Mouse (Mus musculus) adrenal gland, postnatal 25 days (tissue): ENCODE measurements around the gene Caprin2. TPM values are rescaled to one million over a fixed set of nuclear protein-coding genes. Genes with fewer than 3 reads are reported as not detected.

Experiments used
- DNase-seq: peaks from one replicate; pipeline ENCODE4 v3.0.0; 2021; ENCODE audit warnings: mixed read lengths
- total RNA-seq: library from RNA; stranded (reverse); gene quantifications from 2 replicates; pipeline ENCODE4 v1.2.3, GENCODE M21; 2021

Gene Caprin2
- total RNA-seq, 1 experiment from 2014 or later = 23.6 TPM

DNA sequence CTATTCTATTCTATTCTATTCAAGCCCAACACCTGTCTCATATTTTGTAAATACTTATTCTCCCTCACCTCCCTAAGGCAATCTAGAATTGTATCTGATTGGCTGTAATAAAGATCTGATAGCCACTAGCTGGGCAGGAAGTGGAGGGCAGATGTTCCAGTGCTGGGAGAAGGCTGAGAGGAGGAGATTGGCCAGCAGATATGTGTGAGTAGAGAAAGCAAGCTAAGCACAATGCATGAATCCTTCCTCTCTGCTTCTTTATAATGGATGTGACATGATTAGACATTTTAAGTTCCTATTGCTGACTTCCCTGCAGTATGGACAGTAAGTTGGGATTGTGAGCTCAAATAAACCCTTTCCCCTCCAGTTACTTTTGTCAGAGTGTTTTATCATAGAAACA lies 57.6 kb downstream of the Caprin2 start:
- no peak for DNase-seq

DNA sequence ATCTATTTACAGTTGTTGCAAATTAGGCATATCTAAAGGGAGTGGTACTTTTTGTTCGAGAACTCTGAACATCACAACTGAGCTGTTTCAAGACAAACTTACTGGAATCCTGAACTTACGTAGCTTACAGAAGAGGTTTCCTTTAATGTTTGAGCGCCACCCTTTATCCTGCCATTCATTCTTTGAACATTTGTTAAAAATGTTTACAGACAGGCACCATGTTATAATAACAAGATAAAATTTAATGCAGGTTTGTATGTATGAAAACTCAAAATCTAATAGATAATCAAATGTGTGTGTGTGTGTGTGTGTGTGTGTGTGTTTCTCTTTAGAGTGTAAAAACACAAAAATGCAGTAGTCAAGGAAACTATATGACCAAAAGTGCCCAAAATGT lies 64.3 kb downstream of the Caprin2 start:
- DNase-seq = no peak

DNA sequence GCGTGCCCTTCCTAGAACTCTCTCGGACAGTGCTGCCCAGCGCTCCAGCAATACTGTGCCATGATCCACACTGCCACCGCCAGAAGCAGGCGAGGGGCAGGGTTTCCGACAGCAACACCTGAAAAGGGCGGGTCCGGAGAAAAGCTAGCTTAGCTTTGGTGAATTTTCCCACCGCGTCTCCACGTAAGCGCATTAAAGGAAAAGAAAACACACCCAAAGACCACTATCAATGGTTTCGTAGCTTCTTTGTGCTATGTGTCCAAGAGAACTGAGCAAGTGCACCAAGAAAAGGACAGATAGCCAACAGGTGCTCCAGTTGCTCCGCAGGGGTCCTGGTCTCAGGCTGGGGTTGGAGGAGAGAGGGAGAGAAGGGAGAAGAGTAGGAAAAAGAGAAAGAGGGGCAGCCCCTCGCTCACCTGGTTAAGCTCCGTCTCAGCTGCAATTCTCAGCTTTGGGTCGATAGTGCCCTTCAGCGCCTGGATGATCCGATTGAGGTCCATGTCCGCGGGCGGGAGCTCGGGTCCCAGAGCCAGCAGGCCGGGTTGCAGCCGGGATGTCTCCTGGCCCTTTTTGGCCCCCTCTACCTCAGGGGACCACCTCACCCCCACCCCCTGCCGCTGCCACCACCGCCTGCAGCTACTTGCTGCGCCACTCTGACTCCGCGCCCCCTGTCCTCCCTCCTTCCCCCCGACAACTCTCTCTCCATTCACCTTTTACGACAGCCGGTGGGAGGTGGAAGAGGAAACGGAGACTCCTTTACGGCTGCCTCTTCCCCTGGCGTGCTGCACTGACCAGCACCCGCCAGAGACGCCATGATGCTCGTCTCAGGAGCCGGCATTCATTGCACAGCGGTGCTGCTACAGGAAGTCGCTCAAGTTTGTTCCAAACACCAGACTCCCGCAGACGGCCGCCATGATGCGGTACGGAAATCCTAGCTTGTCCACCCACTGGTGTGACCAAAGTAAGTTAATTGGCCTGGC lies 65.0 kb downstream of the Caprin2 start, which contains the start of gene Ipo8:
TSS of gene Ipo8 (minus strand) at position 720 of the 980 bp plus-strand sequence.
- peak; percentile 87 for DNase-seq

DNA sequence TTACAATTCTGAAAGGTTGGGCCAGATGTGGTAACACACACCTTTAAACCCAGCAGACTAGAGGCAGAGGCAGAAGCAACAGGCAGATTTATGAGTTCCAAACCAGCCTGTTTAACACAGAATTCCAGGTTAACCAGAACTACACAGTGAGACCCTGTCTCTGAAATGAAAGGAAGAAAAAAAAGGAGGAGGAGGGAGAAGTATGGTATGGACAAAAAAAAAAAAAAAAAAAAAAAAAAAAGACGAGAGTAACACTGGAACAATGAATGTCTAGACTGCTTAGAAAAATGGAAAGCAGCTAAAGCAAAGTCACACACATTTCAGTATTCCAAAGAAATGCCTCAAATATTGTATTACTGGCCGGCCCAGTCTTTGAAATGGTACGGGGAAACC lies 65.7 kb downstream of the Caprin2 start:
- no peak for DNase-seq

DNA sequence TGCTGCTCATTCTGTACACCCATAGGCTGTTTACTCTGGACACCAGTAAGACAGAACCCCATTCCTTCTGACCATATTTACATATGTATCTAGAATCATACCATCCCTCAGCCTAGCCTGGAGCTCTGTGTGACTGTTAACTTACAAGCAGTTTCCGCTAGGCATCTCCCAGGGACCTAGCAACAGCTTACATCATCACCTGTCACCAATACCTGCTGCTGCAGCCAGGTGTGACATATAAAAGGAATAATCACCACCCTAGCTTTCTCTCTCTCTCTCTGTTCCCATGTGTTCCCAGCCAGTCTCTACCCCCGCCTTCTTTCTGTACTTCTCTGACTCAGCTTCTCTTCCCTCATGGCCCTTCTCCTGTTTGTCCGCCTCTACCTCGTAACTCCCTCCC lies 69.9 kb downstream of the Caprin2 start:
- no peak for DNase-seq

DNA sequence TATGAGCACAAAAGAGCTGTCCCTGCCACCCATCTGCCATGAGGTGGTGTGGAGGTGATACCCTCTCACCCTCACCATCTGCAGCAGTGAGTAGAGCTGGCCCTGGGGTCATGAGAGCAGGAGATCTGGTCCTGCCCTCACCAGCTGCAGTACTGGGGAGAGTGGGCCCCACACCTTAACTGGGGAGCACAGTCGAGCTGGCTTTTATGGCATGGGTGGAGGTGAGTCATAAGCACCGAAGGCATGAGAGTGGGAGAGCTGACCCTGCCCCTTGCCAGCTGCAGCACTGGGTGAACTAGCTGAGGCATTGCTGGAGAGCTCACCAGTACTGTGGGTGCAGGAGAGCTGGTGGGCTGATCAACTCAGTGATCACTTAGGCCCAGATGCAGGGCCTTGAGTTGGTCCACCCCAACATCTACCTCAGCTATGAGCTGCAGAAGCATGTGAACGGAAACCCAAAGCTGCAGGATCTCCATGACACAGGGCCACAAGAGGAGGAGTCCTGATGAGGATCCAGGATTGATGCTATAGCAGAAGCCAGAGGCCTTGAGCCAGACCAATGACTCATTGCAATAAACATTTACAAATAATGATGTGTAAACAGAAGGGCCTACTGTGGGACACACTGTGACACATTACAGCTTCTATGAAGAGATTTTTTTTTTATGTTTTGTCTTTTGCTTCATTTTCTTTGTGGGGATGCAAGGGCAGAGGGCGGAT lies 77.3 kb downstream of the Caprin2 start:
- peak; percentile 10 for DNase-seq

DNA sequence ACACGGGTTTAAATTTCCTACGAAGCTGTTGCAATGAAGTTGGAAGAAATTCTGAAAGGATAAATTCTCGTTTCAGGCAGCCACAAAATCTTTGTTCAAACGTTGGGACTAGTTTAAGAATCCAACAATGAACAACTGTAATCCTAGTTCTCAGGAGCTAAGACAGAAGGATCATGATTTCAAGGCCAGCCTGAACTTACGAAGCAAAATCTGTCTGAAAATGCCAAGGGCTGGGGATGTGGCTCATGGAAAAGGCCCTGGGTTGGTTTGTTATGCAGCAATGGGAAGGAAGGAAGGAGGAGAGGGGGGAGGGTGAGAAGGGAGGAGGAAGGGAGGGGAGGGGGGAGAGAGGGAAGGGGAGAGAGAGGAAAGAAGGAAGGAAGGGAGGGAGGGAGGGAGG lies 79.3 kb downstream of the Caprin2 start:
- no peak for DNase-seq

DNA sequence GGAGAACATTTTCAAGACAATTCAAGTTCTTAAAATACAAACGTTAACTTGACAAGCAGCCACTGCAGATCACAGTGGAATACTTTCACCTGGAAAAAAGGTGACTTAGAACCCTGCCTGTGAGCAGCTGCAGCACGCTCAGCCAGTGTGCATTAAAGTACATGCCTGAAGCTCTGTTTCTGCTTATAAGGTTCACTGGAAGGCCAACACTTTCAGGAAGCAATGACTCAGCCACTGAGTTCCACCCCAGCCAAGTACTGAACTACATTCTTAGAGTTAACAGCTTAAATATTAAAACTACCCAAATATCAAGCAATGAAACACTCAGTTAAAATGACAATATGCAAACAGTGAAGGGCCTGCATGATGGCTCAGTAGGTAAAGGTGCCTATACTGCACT lies 84.9 kb downstream of the Caprin2 start:
- DNase-seq = no peak

DNA sequence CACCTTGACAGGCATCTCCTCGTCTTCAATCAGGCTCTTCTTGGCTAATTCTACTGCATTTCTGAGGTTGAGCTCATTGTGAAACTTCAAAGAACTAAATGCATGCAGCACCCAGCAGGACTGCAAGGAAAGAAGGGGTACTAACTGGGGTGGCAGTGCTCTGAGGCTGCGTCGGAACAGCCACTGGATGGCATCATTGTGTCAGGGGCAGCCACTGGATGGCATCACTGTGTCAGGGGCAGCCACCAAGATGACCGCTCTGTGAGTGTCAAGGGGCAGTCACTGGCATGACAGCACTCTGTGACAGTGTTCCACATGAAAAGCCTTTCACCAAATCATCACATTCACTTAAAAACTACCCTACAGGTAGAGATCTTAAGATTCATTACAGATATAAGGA lies 96.3 kb downstream of the Caprin2 start:
- DNase-seq = no peak

DNA sequence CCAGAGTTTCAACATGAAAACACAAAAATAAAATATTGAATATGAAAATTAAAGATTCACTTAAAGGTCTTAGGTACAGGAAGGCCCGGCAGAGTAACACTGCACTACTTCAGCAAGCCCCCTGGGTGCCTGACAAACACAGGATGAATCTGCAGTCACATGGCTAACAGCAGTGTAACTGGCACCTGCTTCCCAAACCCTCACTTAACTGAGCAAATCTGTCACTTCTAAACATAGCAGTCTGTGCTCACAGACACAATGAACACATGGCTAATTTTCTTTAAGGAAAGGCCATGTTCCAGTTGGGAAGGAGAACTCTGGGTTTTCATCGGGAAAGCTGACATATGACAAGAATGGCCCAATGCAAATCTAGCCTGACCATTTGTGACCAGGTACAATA lies 100.9 kb downstream of the Caprin2 start:
- DNase-seq = no peak

Other genes with a start within 250 kb of the Caprin2 start
- gene Ipo8, start 64.8 kb downstream of the Caprin2 start, total RNA-seq = 43.7 and 45.3 TPM in 2 replicates
- gene Sinhcaf, start 50.2 kb upstream of the Caprin2 start, total RNA-seq = 37.2 and 41.3 TPM in 2 replicates
- gene Dennd5b, start 205.4 kb upstream of the Caprin2 start, total RNA-seq = 14.0 and 15.7 TPM in 2 replicates
- not detected in 2 replicates for gene Gm10203, start 233.9 kb upstream of the Caprin2 start, total RNA-seq
- gene Etfbkmt, start 243.6 kb upstream of the Caprin2 start, total RNA-seq = 15.8 and 24.3 TPM in 2 replicates